Mouse (Mus musculus) heart, postnatal 0 days (tissue): Measurements from ENCODE around the gene Gm44511. TPM values are rescaled to one million over a fixed set of nuclear protein-coding genes. Genes with fewer than 3 reads are reported as not detected.
A peak's percentile ranks its signal among the peaks of the same experiment; 100 is the strongest.

ENCODE experiments used
- ATAC-seq: fragments of 200-750 bp; cut with Nextera tagmentation; 2 replicates; pipeline ENCODE4 v1.8.0; 2017; ENCODE audit warnings: low read depth, moderate number of reproducible peaks, moderate library complexity; ENCODE audit not compliant: insufficient read depth
- DNase-seq: peaks from one replicate; pipeline ENCODE4 v3.0.0-alpha.2; 2016; ENCODE audit warnings: low spot score
- H3K27ac ChIP-seq: fragments of 300-500 bp; sonication (generic); 2 replicates; pipeline ENCODE4 v1.5.1; 2014; ENCODE audit warnings: low read depth, mild to moderate bottlenecking
- H3K27me3 ChIP-seq: fragments of 300-500 bp; sonication (generic); 2 replicates; pipeline ENCODE4 v1.6.1; 2014; ENCODE audit warnings: low read length, mixed read lengths; ENCODE audit not compliant: control insufficient read depth, insufficient read depth
- H3K36me3 ChIP-seq: fragments of 300-500 bp; sonication (generic); replicated peaks from 2 replicates; pipeline ENCODE4 v1.6.1; 2014; ENCODE audit warnings: low read length, mixed read lengths; ENCODE audit not compliant: control insufficient read depth, insufficient read depth
- H3K4me1 ChIP-seq: fragments of 300-500 bp; sonication (generic); 2 replicates; pipeline ENCODE4 v1.6.1; 2014; ENCODE audit warnings: antibody characterized with exemption; ENCODE audit not compliant: control insufficient read depth, insufficient read depth
- H3K4me2 ChIP-seq: fragments of 300-500 bp; sonication (generic); 2 replicates; pipeline ENCODE4 v1.6.1; 2014; ENCODE audit warnings: low read depth, mild to moderate bottlenecking, low read length, moderate library complexity
- H3K4me3 ChIP-seq: fragments of 300-500 bp; sonication (generic); 2 replicates; pipeline ENCODE4 v1.5.1; 2014; ENCODE audit warnings: low read depth, low read length
- H3K9ac ChIP-seq: fragments of 300-500 bp; sonication (generic); replicated peaks from 2 replicates; pipeline ENCODE4 v1.6.1; 2014; ENCODE audit warnings: low read depth, low read length, mixed read lengths
- H3K9me3 ChIP-seq: fragments of 300-500 bp; sonication (generic); replicated peaks from 2 replicates; pipeline ENCODE4 v1.6.1; 2016; ENCODE audit warnings: low read length; ENCODE audit not compliant: control insufficient read depth
- CTCF ChIP-seq: IDR thresholded peaks from 2 replicates; pipeline ENCODE4 v1.5.1; 2016; ENCODE audit warnings: antibody characterized with exemption, control low read depth, low read depth
- EP300 ChIP-seq: IDR thresholded peaks from 2 replicates; pipeline ENCODE4 v1.6.1; 2016; ENCODE audit warnings: antibody characterized with exemption, low read depth
- WGBS: fragments of 180-500 bp; shearing (Covaris S2); extraction: QIAGEN DNeasy Blood & Tissue Kit; methylation state at CpG from one replicate; pipeline ENCODE4 v1.1.7; 2014; 5-methylcytosine and 5-hydroxymethylcytosine counted together
- polyA plus RNA-seq: library from polyadenylated mRNA; unstranded; fragments of >200 nt; fragmentation: Nextera tagmentation; extraction: Ambion mirVana; gene quantifications from 2 replicates; pipeline ENCODE4 v1.2.1, GENCODE M21; 2015
- total RNA-seq: library from RNA; depleted of rRNA; stranded (reverse); fragments of >200 nt; gene quantifications from 2 replicates; pipeline ENCODE4 v1.2.3, GENCODE M21; 2014; ENCODE audit warnings: low replicate concordance

Gene Gm44511
- total and polyA plus RNA-seq, 2 experiments from 2014 or later, result not detected

- Histone ChIP-seq H3K9ac (no peak overlapping the region), H3K27me3 (no peaks in the 10 kb centered on the region), H3K4me2 (no peak overlapping the region), H3K9me3 (no peaks in the 10 kb centered on the region), H3K36me3 (no peaks in the 10 kb centered on the region), H3K27ac (no peak overlapping the region), H3K4me3 (no peak overlapping the region), H3K4me1 (peaks cover 8% of the 10 kb centered on the region; the same call in 1 of the 2 replicates)
- DNase-seq (no peak), ATAC-seq (no peak)
- WGBS, result 71% methylated on average over 1 of the region's 1 CpGs
- TF ChIP-seq EP300 (no peak), CTCF (no peak)
Measured at GRCm38 (mm10) chr6:128855477-128855876, 29.4 kb upstream of the Gm44511 start.

- WGBS, result 96% methylated on average over 3 of the region's 3 CpGs
- Histone ChIP-seq H3K4me3 (no peak overlapping the region), H3K27ac (no peak overlapping the region), H3K9me3 (no peaks in the 10 kb centered on the region), H3K4me2 (no peak overlapping the region), H3K36me3 (no peaks in the 10 kb centered on the region), H3K9ac (no peak overlapping the region), H3K27me3 (no peaks in the 10 kb centered on the region), H3K4me1 (peaks cover 8% of the 10 kb centered on the region; the same call in 1 of the 2 replicates)
- DNase-seq (no peak), ATAC-seq (no peak)
- no peak for TF ChIP-seq EP300
- no peak for TF ChIP-seq CTCF
Measured at GRCm38 (mm10) chr6:128854895-128855294, 28.8 kb upstream of the Gm44511 start.

DNA sequence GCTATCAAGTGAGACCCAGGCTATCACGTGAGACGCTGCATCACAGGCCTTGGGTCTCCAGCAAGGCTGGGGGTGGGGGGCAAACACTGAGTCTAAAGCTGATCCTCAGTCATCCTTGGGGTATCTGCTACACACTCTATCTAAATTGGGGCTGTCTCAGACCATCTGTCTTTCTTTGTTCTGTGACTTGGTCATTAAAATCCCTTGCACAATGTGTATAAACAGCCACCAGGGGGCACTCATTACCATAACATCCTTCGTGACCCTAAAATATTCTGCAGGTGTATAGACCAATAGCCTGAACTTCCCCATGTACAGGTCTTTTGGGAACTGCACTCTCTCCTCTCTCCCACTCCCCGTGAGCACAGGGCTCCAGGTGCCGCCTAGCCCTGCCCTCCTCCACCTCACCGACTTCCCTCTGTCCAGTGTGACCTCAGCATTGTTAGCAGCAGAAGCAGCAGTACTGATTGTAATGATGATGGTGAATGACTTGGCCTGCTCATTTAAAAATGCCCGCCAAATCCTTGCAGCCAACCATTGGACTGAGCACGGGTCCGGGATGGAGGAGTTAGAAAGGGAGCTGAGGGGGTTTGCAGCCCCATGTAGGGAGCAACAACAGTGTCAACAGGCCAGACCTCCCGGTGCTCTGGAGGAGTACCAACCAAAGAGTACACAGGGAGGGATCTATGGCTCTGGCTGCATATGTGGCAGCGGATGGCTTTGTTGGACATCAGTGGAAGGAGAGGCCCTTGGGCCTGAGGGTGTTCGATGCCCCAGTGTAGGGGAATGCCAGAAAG, 28.1 kb upstream of the Gm44511 start:
- no peaks in the 10 kb centered on the region for H3K36me3 ChIP-seq
- no peaks in the 10 kb centered on the region for H3K9me3 ChIP-seq
- TF ChIP-seq EP300 (no peak), CTCF (peak; percentile 81)
- no peaks in the 10 kb centered on the region for H3K27me3 ChIP-seq
- peak; percentile 30; the same call in 1 of the 2 replicates for ATAC-seq
- H3K27ac ChIP-seq, result no peak overlapping the region
- H3K4me1 ChIP-seq, result peaks cover 8% of the 10 kb centered on the region; the same call in 1 of the 2 replicates
- WGBS, result 49% methylated on average over 12 of the region's 12 CpGs
- no peak overlapping the region for H3K4me2 ChIP-seq
- no peak overlapping the region for H3K9ac ChIP-seq
- peak; percentile 39 for DNase-seq
- no peak overlapping the region for H3K4me3 ChIP-seq

- DNase-seq, result no peak
- Histone ChIP-seq H3K9ac (no peak overlapping the region), H3K27ac (no peak overlapping the region), H3K4me2 (no peak overlapping the region), H3K4me1 (peaks cover 8% of the 10 kb centered on the region; the same call in 1 of the 2 replicates), H3K36me3 (no peaks in the 10 kb centered on the region), H3K9me3 (no peaks in the 10 kb centered on the region), H3K27me3 (no peaks in the 10 kb centered on the region), H3K4me3 (no peak overlapping the region)
- no peak for TF ChIP-seq CTCF
- no peak for TF ChIP-seq EP300
- no peak for ATAC-seq
- 55% methylated on average over 3 of the region's 3 CpGs for WGBS
Measured at GRCm38 (mm10) chr6:128852766-128853165, 26.7 kb upstream of the Gm44511 start.

- Histone ChIP-seq H3K9me3 (no peaks in the 10 kb centered on the region), H3K4me3 (no peak overlapping the region), H3K27ac (no peak overlapping the region), H3K4me1 (peaks cover 7% of the 10 kb centered on the region; the same call in 1 of the 2 replicates), H3K9ac (no peak overlapping the region), H3K36me3 (no peaks in the 10 kb centered on the region), H3K4me2 (no peak overlapping the region), H3K27me3 (no peaks in the 10 kb centered on the region)
- TF ChIP-seq EP300, result no peak
- TF ChIP-seq CTCF, result no peak
- no peak for DNase-seq
- no peak for ATAC-seq
- 70% methylated on average over 2 of the region's 2 CpGs for WGBS
Measured at GRCm38 (mm10) chr6:128851151-128851550, 25.0 kb upstream of the Gm44511 start.
